Mouse (Mus musculus) midbrain, postnatal 0 days (tissue): ENCODE measurements at regions not wholly inside any gene's neighbourhood (a gene's known extent, or its start where the extent isn't known, plus 50 kb on each side); places are given as distances from the start of the nearest gene placed in this dataset.

Experiments
- ATAC-seq: fragments of 200-750 bp; cut with Nextera tagmentation; 2 replicates; pipeline ENCODE4 v1.8.0; 2017; ENCODE audit warnings: moderate number of reproducible peaks, mild to moderate bottlenecking, moderate TSS enrichment, moderate library complexity; ENCODE audit not compliant: low FRiP score
- DNase-seq: peaks from one replicate; pipeline ENCODE4 v3.0.0-alpha.2; 2015; ENCODE audit warnings: low spot score
- H3K27ac ChIP-seq: fragments of 300-500 bp; sonication (generic); 2 replicates; pipeline ENCODE4 v1.5.1; 2014; ENCODE audit warnings: low read depth, mild to moderate bottlenecking, low read length, mixed read lengths
- H3K27me3 ChIP-seq: fragments of 300-500 bp; sonication (generic); 2 replicates; pipeline ENCODE4 v1.6.1; 2014; ENCODE audit warnings: low read length, control low read depth, mixed read lengths; ENCODE audit not compliant: insufficient read depth
- H3K36me3 ChIP-seq: fragments of 300-500 bp; sonication (generic); 2 replicates; pipeline ENCODE4 v1.6.1; 2014; ENCODE audit warnings: low read length, control low read depth, mixed read lengths; ENCODE audit not compliant: insufficient read depth
- H3K4me1 ChIP-seq: fragments of 300-500 bp; sonication (generic); 2 replicates; pipeline ENCODE4 v1.6.1; 2014; ENCODE audit warnings: mild to moderate bottlenecking, control low read depth, antibody characterized with exemption, low read length, mixed read lengths; ENCODE audit not compliant: insufficient read depth
- H3K4me2 ChIP-seq: fragments of 300-500 bp; sonication (generic); 2 replicates; pipeline ENCODE4 v1.6.1; 2014; ENCODE audit warnings: low read depth, mild to moderate bottlenecking, low read length, mixed read lengths; ENCODE audit not compliant: poor library complexity, severe bottlenecking
- H3K4me3 ChIP-seq: fragments of 300-500 bp; sonication (generic); 2 replicates; pipeline ENCODE4 v1.5.1; 2014; ENCODE audit warnings: low read depth, mild to moderate bottlenecking, low read length, moderate library complexity
- H3K9ac ChIP-seq: fragments of 300-500 bp; sonication (generic); replicated peaks from 2 replicates; pipeline ENCODE4 v1.6.1; 2014; ENCODE audit warnings: mild to moderate bottlenecking, low read length, moderate library complexity, mixed read lengths; ENCODE audit not compliant: poor library complexity, severe bottlenecking
- H3K9me3 ChIP-seq: fragments of 300-500 bp; sonication (generic); 2 replicates; pipeline ENCODE4 v1.6.1; 2016; ENCODE audit warnings: low read length, control low read depth
- CTCF ChIP-seq: IDR thresholded peaks from 2 replicates; pipeline ENCODE4 v1.5.1; 2016; ENCODE audit warnings: antibody characterized with exemption, mild to moderate bottlenecking
- WGBS: fragments of 180-500 bp; shearing (Covaris S2); extraction: QIAGEN DNeasy Blood & Tissue Kit; methylation state at CpG from one replicate; pipeline ENCODE4 v1.1.7; 2014; 5-methylcytosine and 5-hydroxymethylcytosine counted together

DNA sequence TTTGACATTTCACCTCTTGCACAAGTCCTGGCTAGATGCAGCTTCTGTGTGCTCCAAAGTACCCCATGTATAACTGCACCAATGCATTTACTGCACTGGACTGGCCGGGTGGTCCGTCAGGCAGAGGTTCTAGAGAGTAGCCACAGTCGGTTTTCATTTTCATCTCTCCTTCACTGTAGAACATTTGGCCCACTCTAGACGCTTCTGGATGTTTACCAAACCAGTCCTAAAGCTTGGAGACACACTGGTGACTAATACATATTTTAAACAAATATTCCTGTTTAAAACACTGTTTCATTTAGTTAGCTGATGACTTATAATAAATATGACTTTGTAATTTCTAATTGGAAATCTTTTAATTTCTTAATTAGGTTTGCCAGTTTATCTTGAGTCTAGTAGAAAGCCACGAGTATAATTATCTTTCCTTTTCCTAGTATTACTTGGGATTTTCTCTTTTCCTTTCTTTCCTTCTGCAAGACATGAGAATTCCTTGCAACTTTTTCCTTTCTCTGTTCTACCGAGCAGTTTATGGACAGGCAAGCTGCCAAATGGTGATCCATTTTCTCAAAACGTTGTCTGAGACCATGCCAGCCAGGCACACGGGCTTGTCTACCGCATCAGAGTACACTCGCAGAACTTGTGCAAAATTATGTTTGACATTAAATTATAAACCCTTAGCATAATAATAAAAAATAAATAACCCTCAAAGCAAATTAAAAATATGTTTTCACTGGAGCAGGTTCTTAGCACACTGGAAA, 250.4 kb upstream of the Zeb2 start:
- no peak overlapping the region for H3K9ac ChIP-seq
- H3K27ac ChIP-seq: no peak overlapping the region
- TF ChIP-seq CTCF: no peak
- no peaks in the 10 kb centered on the region for H3K4me1 ChIP-seq
- H3K36me3 ChIP-seq: no peaks in the 10 kb centered on the region
- H3K27me3 ChIP-seq: no peaks in the 10 kb centered on the region
- no peak for ATAC-seq
- H3K4me3 ChIP-seq: no peak overlapping the region
- WGBS: 88% methylated on average over 10 of the region's 10 CpGs
- H3K9me3 ChIP-seq: no peaks in the 10 kb centered on the region
- DNase-seq: no peak
- H3K4me2 ChIP-seq: no peak overlapping the region

- 67% methylated on average over 7 of the region's 7 CpGs for WGBS
- TF ChIP-seq CTCF: no peak
- no peak overlapping the region for H3K4me2 ChIP-seq
- no peak overlapping the region for H3K4me3 ChIP-seq
- H3K27ac ChIP-seq: no peak overlapping the region
- ATAC-seq: no peak
- no peaks in the 10 kb centered on the region for H3K36me3 ChIP-seq
- no peak overlapping the region for H3K9ac ChIP-seq
- H3K9me3 ChIP-seq: no peaks in the 10 kb centered on the region
- DNase-seq: no peak
- no peaks in the 10 kb centered on the region for H3K4me1 ChIP-seq
- H3K27me3 ChIP-seq: no peaks in the 10 kb centered on the region
Measured at GRCm38 (mm10) chr2:45357266-45357665, 240.1 kb upstream of the Zeb2 start.

DNA sequence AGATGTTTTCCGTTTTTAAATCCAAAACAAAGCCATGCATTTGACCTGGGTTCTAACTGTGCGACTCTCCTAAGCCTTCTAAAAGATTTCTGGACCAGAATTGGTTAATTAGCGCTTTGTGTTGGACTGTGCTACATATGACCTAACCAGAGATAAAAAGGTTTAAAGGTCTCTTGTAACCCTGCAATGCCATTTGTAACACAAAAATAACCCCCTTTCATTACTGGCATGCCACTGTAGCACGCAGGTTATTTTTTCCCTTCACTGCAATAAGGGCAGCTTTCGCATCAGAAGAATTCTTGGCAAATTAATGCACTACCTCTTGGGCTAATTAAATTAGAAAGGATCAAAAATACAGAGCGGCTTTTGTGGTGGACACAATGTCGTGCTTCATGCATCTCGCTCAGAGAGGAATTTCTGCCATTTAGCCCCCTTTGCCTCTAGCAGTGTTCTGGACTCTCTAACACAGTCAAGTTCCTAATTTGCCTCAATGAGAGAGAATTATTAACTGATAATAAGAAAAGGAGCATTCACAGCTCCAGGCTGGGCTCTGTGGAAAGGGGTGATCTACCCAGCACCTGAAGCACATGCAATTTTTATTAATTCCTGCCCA, 239.5 kb upstream of the Zeb2 start:
- no peaks in the 10 kb centered on the region for H3K36me3 ChIP-seq
- no peak overlapping the region for H3K4me2 ChIP-seq
- H3K4me3 ChIP-seq: no peak overlapping the region
- H3K27ac ChIP-seq: no peak overlapping the region
- DNase-seq (no peak), ATAC-seq (no peak)
- H3K9ac ChIP-seq: no peak overlapping the region
- 67% methylated on average over 8 of the region's 8 CpGs for WGBS
- no peaks in the 10 kb centered on the region for H3K4me1 ChIP-seq
- H3K9me3 ChIP-seq: no peaks in the 10 kb centered on the region
- TF ChIP-seq CTCF: no peak
- H3K27me3 ChIP-seq: no peaks in the 10 kb centered on the region

DNA sequence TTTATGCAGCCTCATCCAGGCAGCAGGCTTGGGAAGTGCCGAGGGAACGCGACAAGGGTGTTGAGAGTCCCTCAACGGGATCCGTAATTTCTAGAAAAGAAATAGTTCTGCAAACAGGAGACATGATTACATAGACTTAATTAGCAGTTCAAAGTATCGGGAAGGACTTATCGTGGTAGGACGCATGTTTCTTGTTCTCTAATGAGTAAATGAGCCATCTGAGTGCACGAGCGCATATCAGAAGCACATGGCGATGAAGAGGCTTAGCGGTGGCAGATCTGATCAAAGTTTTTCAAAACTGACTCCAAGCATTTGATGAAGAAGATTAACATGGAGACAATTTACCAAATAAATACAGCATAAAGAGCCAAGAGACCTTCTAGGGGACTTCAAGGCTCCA, 238.8 kb upstream of the Zeb2 start:
- no peak overlapping the region for H3K27ac ChIP-seq
- WGBS: 88% methylated on average over 12 of the region's 12 CpGs
- ATAC-seq: no peak

DNA sequence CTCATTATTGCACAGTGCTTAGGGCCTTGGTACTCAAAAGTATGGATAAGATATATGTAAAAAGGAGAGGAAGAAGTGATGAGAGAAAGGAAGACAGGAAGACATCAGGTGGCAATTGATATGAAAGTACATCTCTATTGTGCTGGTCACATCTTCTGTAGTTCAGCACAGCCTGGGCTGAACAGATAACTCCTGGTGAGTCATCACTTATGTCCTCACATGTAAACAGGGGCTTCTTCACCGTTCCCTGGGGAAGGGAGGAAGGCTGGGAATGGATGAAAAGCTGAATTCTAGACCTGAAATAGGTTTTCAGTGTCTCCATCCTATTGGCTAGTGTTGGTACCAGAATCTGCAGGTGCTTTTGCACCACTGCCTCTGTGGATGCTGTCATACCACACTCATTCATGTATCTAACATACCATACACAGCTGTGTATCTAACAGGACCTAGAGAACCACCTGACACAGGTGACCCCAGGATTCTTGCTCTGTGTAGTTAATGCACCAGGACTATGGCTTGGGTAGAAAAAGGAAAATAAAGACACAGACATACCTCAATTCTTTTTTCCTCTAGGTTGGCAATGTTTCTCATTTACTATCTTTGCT, 234.4 kb upstream of the Zeb2 start:
- Histone ChIP-seq H3K27ac (no peak overlapping the region), H3K4me3 (no peak overlapping the region), H3K9me3 (no peaks in the 10 kb centered on the region), H3K9ac (no peak overlapping the region), H3K4me2 (no peak overlapping the region), H3K36me3 (no peaks in the 10 kb centered on the region), H3K4me1 (no peaks in the 10 kb centered on the region), H3K27me3 (no peaks in the 10 kb centered on the region)
- WGBS: 89% methylated on average over 1 of the region's 1 CpGs
- ATAC-seq (no peak), DNase-seq (no peak)
- no peak for TF ChIP-seq CTCF

More for the DNA sequence above, 238.8 kb upstream of the Zeb2 start:
- H3K36me3 ChIP-seq: no peaks in the 10 kb centered on the region
- H3K9me3 ChIP-seq: no peaks in the 10 kb centered on the region
- H3K4me3 ChIP-seq: no peak overlapping the region
- no peak overlapping the region for H3K9ac ChIP-seq
- no peak overlapping the region for H3K4me2 ChIP-seq
- H3K4me1 ChIP-seq: no peaks in the 10 kb centered on the region
- TF ChIP-seq CTCF: no peak
- no peaks in the 10 kb centered on the region for H3K27me3 ChIP-seq
- DNase-seq: no peak

DNA sequence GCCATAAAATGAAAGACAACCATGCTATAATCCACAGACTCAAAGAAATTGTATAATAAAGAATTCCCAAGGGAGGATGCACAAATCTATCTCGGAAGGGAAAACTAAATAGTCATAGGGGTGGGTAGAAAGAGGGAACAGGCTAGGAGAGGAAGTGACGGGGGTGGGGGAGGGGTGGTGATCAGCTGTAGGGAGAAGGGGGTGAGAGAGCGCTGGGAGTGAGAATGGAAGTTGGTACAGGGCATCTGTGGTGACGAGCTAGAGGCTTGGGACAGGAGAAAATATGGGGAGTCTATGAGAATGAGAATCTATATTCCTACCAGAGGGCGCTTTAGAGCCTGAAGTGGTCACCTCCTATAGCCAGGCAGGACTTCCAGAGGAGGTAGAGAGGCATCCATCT, 229.2 kb upstream of the Zeb2 start:
- no peak overlapping the region for H3K4me2 ChIP-seq
- no peaks in the 10 kb centered on the region for H3K27me3 ChIP-seq
- no peak for TF ChIP-seq CTCF
- WGBS: 87% methylated on average over 5 of the region's 5 CpGs
- no peak overlapping the region for H3K4me3 ChIP-seq
- no peaks in the 10 kb centered on the region for H3K4me1 ChIP-seq
- H3K9me3 ChIP-seq: no peaks in the 10 kb centered on the region
- H3K27ac ChIP-seq: no peak overlapping the region
- H3K36me3 ChIP-seq: no peaks in the 10 kb centered on the region
- ATAC-seq (no peak), DNase-seq (no peak)
- H3K9ac ChIP-seq: no peak overlapping the region
